In the genomic region with DNA sequence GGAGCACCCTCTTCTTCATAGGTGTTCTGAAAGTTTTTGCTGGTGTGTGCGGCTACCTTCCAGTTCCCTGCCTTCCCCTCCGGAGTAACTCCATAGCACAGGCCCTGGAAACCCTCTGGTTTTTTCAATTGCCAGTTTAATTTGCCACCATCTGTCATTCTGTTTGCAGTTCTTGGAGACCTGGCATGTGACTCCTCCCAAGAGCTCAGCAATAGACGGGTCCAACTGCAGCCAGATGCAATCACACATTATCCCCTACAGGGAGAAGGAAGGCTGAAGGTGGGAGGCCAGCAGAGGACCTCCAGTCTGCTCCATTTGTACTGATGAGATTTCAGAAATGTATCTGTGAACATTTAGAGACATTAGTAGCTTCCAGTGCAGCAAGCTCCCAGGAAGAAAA, we compare ENCODE assay signal across 14 mouse cellular contexts. TPM values are rescaled to one million over a fixed set of nuclear protein-coding genes. Genes with fewer than 3 reads are reported as not detected.
DNase-seq lines count a peak whose midpoint lies in the region; ATAC-seq lines count a peak whose summit lies in the region.
"Had no signal": no experiment of that assay in that cellular context is flagged by ENCODE, and none has a peak within 500 bp of the region (broad histone marks: within the 10 kb centered on the region; RNA-seq: fewer than 3 reads in every experiment).

No protein-coding gene starts in this region.

- H3K9ac ChIP-seq in forebrain, embryonic 13.5 days: no peak overlapping the region
- no peak overlapping the region for H3K9ac ChIP-seq in neural tube, embryonic 13.5 days
- no peak overlapping the region for H3K9ac ChIP-seq in liver, embryonic 11.5 days (ENCODE audit: low read depth, low read length)
- H3K9ac ChIP-seq: embryonic facial prominence, embryonic 15.5 days; heart, embryonic 13.5 days; lung, embryonic 14.5 days had no signal

- H3K4me2 ChIP-seq in forebrain, embryonic 13.5 days: no peak overlapping the region
- no peak overlapping the region for H3K4me2 ChIP-seq in neural tube, embryonic 13.5 days
- no peak overlapping the region for H3K4me2 ChIP-seq in liver, embryonic 11.5 days
- H3K4me2 ChIP-seq: embryonic facial prominence, embryonic 15.5 days; heart, embryonic 13.5 days; lung, embryonic 14.5 days had no signal

- H3K36me3 ChIP-seq in forebrain, embryonic 13.5 days (ENCODE audit: poor library complexity, severe bottlenecking): no peaks in the 10 kb centered on the region
- no peaks in the 10 kb centered on the region for H3K36me3 ChIP-seq in forebrain, embryonic 10.5 days (replicated peaks)
- no peaks in the 10 kb centered on the region for H3K36me3 ChIP-seq in neural tube, embryonic 13.5 days
- no peaks in the 10 kb centered on the region for H3K36me3 ChIP-seq in liver, embryonic 11.5 days (ENCODE audit: control insufficient read depth, insufficient read depth, low read length)
- H3K36me3 ChIP-seq: embryonic facial prominence, embryonic 15.5 days; heart, embryonic 13.5 days had no signal

- 0 out of 2 replicates have a peak, but pooled peaks have one; percentile 33 for ATAC-seq in forebrain, embryonic 13.5 days
- ATAC-seq in neural tube, embryonic 13.5 days (ENCODE audit: low read depth): 0 out of 2 replicates have a peak, but pooled peaks have one; percentile 27
- ATAC-seq in liver, embryonic 11.5 days (replicated peaks; ENCODE audit: low FRiP score): no peak
- ATAC-seq: intestine, postnatal 0 days had no signal

- H3K4me3 ChIP-seq in forebrain, embryonic 13.5 days: no peak overlapping the region
- no peak overlapping the region for H3K4me3 ChIP-seq in forebrain, embryonic 10.5 days
- no peak overlapping the region for H3K4me3 ChIP-seq in neural tube, embryonic 13.5 days
- H3K4me3 ChIP-seq in liver, embryonic 11.5 days (ENCODE audit: low read depth, low read length): no peak overlapping the region
- H3K4me3 ChIP-seq: embryonic facial prominence, embryonic 15.5 days; heart, embryonic 13.5 days had no signal

- 64% methylated on average over 3 of the region's 3 CpGs for WGBS in forebrain, embryonic 13.5 days
- 75% methylated on average over 3 of the region's 3 CpGs for WGBS in forebrain, embryonic 10.5 days
- whole genome bisulfite sequencing in neural tube, embryonic 13.5 days: 56% methylated on average over 3 of the region's 3 CpGs
- 69% methylated on average over 3 of the region's 3 CpGs for WGBS in liver, embryonic 11.5 days

- no peak for DNase-seq in forebrain, embryonic 10.5 days (ENCODE audit: extremely low spot score, low spot score)
- DNase-seq in neural tube, embryonic 10.5 days (ENCODE audit: extremely low spot score, low spot score): no peak
- peak; percentile 34 to 42 for DNase-seq in cerebellum, postnatal 25 days
- DNase-seq in testis, postnatal 14 days (ENCODE audit: low spot score): peak; percentile 45
- no peak for DNase-seq in adrenal gland, adult 8-10 months
- DNase-seq in liver, embryonic 11.5 days (ENCODE audit: low spot score): no peak
- DNase-seq: kidney, postnatal 10 days; lung, embryonic 14.5 days; right cerebral cortex, postnatal 14 days had no signal

- H3K27me3 ChIP-seq in forebrain, embryonic 13.5 days: no peaks in the 10 kb centered on the region
- H3K27me3 ChIP-seq in forebrain, embryonic 10.5 days (ENCODE audit: poor library complexity, severe bottlenecking): no peaks in the 10 kb centered on the region
- H3K27me3 ChIP-seq in neural tube, embryonic 13.5 days: no peaks in the 10 kb centered on the region
- H3K27me3 ChIP-seq in liver, embryonic 11.5 days (replicated peaks; ENCODE audit: control insufficient read depth, insufficient read depth, low read length): no peaks in the 10 kb centered on the region
- H3K27me3 ChIP-seq: embryonic facial prominence, embryonic 15.5 days; heart, embryonic 13.5 days had no signal

- H3K27ac ChIP-seq in forebrain, embryonic 13.5 days: no peak overlapping the region
- no peak overlapping the region for H3K27ac ChIP-seq in forebrain, embryonic 10.5 days
- no peak overlapping the region for H3K27ac ChIP-seq in neural tube, embryonic 13.5 days (replicated peaks)
- no peak overlapping the region for H3K27ac ChIP-seq in liver, embryonic 11.5 days (ENCODE audit: low read depth, low read length)
- H3K27ac ChIP-seq: embryonic facial prominence, embryonic 15.5 days; heart, embryonic 13.5 days had no signal

- H3K9me3 ChIP-seq in forebrain, embryonic 13.5 days (replicated peaks): no peaks in the 10 kb centered on the region
- H3K9me3 ChIP-seq in forebrain, embryonic 10.5 days: no peaks in the 10 kb centered on the region
- no peaks in the 10 kb centered on the region for H3K9me3 ChIP-seq in neural tube, embryonic 13.5 days
- H3K9me3 ChIP-seq in liver, embryonic 11.5 days (ENCODE audit: control insufficient read depth, low read length): no peaks in the 10 kb centered on the region
- H3K9me3 ChIP-seq: embryonic facial prominence, embryonic 15.5 days; heart, embryonic 13.5 days had no signal

- no peaks in the 10 kb centered on the region for H3K4me1 ChIP-seq in forebrain, embryonic 13.5 days
- no peaks in the 10 kb centered on the region for H3K4me1 ChIP-seq in forebrain, embryonic 10.5 days
- H3K4me1 ChIP-seq in neural tube, embryonic 13.5 days (replicated peaks): no peaks in the 10 kb centered on the region
- H3K4me1 ChIP-seq in liver, embryonic 11.5 days (replicated peaks; ENCODE audit: control insufficient read depth, insufficient read depth, low read length): no peaks in the 10 kb centered on the region
- H3K4me1 ChIP-seq: embryonic facial prominence, embryonic 15.5 days; heart, embryonic 13.5 days had no signal

RNA-seq across cellular contexts. Expression of a gene that starts 56.6 kb away (rescaled TPM):
- 225 and 227 TPM in 2 replicates for polyA plus RNA-seq in forebrain, embryonic 13.5 days (2015; fragmentation: Nextera tagmentation; extraction: Ambion mirVana)
- polyA plus RNA-seq in forebrain, embryonic 10.5 days (2016; fragmentation: Nextera tagmentation; extraction: Ambion mirVana): 223 and 229 TPM in 2 replicates
- polyA plus RNA-seq in neural tube, embryonic 13.5 days (2015; fragmentation: Nextera tagmentation; extraction: Ambion mirVana): 255 and 272 TPM in 2 replicates
- total RNA-seq in adrenal gland, adult 8-10 months (2022): 100 to 1,000 TPM; 158 to 193 (median 172) TPM
- polyA plus RNA-seq in liver, embryonic 11.5 days (2014; fragmentation: Nextera tagmentation; extraction: Ambion mirVana): 245 and 281 TPM in 2 replicates

Comparison
In these comparisons a context has a peak if more than half of its experiments do, and no peak if none do; other contexts are left out.
1. DNase-seq: peak in cerebellum, postnatal 25 days (2 of 2) and testis, postnatal 14 days (single experiment); none in forebrain, embryonic 10.5 days (single experiment), neural tube, embryonic 10.5 days (single experiment), adrenal gland, adult 8-10 months (single experiment) and liver, embryonic 11.5 days (single experiment).